Mouse (Mus musculus) C2C12 (cell line): ENCODE results near the gene Akap8l. TPM values are rescaled to one million over a fixed set of nuclear protein-coding genes. Genes with fewer than 3 reads are reported as not detected.

Experiments used
- H3K27me3 ChIP-seq: one replicate; pipeline ENCODE4 v1.6.1; 2011; ENCODE audit not compliant: control insufficient read depth, insufficient read depth, insufficient read length
- H3K36me3 ChIP-seq: one replicate; pipeline ENCODE4 v1.6.1; 2011; ENCODE audit not compliant: control insufficient read depth, insufficient read depth
- H3K4me3 ChIP-seq: one replicate; pipeline ENCODE4 v1.5.1; 2011; ENCODE audit warnings: mild to moderate bottlenecking, control low read depth; ENCODE audit not compliant: poor library complexity, insufficient read depth, severe bottlenecking
- H3K79me2 ChIP-seq: one replicate; pipeline ENCODE4 v1.6.1; 2011; ENCODE audit not compliant: control insufficient read depth, insufficient read depth
- H3K79me3 ChIP-seq: one replicate; pipeline ENCODE4 v1.6.1; 2011; ENCODE audit warnings: low read depth, control low read depth
- H3ac ChIP-seq: one replicate; pipeline ENCODE3; 2011; ENCODE audit warnings: low read depth; ENCODE audit not compliant: control insufficient read depth, insufficient read length
- CEBPB ChIP-seq: IDR thresholded peaks from one replicate; pipeline ENCODE4 v1.6.1; 2011; ENCODE audit warnings: low read depth, mild to moderate bottlenecking, control low read depth, moderate library complexity
- CTCF ChIP-seq: IDR thresholded peaks from one replicate; pipeline ENCODE4 v1.5.1; 2011; ENCODE audit not compliant: control insufficient read depth, insufficient read depth, insufficient read length
- FOSL1 ChIP-seq: IDR thresholded peaks from one replicate; pipeline ENCODE4 v1.8.0; 2011; ENCODE audit warnings: mild to moderate bottlenecking, low read length; ENCODE audit not compliant: poor library complexity, insufficient read depth, severe bottlenecking
- MAX ChIP-seq: IDR thresholded peaks from one replicate; pipeline ENCODE4 v1.6.1; 2011; ENCODE audit warnings: mild to moderate bottlenecking, control low read depth
- MYOD1 ChIP-seq: IDR thresholded peaks from one replicate; pipeline ENCODE4 v1.6.1; 2011; ENCODE audit warnings: low read depth; ENCODE audit not compliant: control insufficient read depth, insufficient read length
- MYOG ChIP-seq: IDR thresholded peaks from one replicate; pipeline ENCODE4 v1.6.1; 2011; ENCODE audit not compliant: control insufficient read depth, insufficient read length; ENCODE audit errors: extremely low read depth
- USF1 ChIP-seq: IDR thresholded peaks from one replicate; pipeline ENCODE4 v1.6.1; 2011; ENCODE audit warnings: low read depth, mild to moderate bottlenecking, control low read depth, moderate library complexity
- polyA plus RNA-seq: library from polyadenylated mRNA; unstranded; fragments of >200 nt; fragmentation: generic; extraction: Trizol; gene quantifications from one replicate; pipeline ENCODE4 v1.2.1, GENCODE M21; 2012; ENCODE audit warnings: missing spikeins

Akap8l gene
- polyA plus RNA-seq, 1 experiment: 10.9 TPM

DNA sequence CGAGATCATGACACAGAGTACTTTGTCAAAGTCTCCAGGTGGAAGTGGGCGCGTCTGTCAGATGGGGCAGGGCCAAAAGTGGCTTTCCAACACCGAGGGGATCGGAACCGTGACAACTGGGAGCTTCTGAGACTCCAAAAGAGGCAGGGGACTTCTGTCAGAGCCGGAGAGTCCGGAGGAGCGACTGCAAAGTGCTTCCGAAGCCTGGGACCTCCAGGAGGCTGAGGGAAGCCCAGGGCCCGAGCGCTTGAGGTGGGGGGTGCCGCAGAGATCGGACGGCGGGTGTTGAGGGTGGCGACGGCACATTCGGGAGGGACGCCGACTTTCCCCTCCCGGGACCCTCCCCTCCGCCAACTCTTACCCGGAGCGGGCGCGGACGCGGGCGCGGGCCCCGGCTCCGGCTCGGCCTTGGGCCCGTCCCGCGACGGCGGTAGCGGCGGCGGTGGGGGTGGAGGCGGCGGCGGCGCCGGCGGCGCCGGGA, 13.5 kb upstream of the Akap8l start:
- TF ChIP-seq MYOG: no peak
- TF ChIP-seq MYOD1: no peak
- TF ChIP-seq CEBPB: no peak
- TF ChIP-seq MAX: no peak
- no peak for TF ChIP-seq CTCF
- no peak for TF ChIP-seq FOSL1
- TF ChIP-seq USF1: no peak
- Histone ChIP-seq H3K79me3 (peaks cover 27% of the 10 kb centered on the region), H3K4me3 (peak overlapping the region; percentile 86), H3K79me2 (peaks cover 32% of the 10 kb centered on the region), H3K27me3 (no peaks in the 10 kb centered on the region), H3K36me3 (peaks cover 29% of the 10 kb centered on the region), H3ac (peak overlapping the region; percentile 98)

DNA sequence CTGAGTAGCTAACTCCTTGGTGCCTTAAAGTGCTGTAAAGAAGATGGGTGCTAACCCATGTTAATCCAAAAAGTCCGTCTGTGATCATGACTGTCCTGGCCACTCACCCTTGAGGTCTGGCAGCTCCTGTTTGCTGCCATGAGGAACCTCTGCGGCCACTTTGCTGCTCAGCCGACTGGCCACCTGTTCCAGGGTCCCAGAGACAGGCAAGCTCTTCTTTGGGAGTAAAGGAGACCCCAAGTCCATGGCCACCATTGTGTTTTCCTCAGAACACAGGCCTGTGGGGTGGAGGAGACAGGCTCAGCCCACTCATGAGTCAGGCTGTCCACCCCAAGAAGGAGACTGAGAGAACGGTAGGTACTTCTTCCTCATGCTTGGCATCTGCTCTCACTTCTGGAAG, 12.3 kb upstream of the Akap8l start:
- Histone ChIP-seq H3ac (no peak overlapping the region), H3K79me2 (peaks cover 32% of the 10 kb centered on the region), H3K4me3 (no peak overlapping the region), H3K27me3 (no peaks in the 10 kb centered on the region), H3K36me3 (peaks cover 41% of the 10 kb centered on the region), H3K79me3 (peaks cover 27% of the 10 kb centered on the region)
- TF ChIP-seq CEBPB (no peak), MYOD1 (no peak), USF1 (no peak)

- Histone ChIP-seq H3K36me3 (peaks cover 68% of the 10 kb centered on the region), H3K79me2 (peaks cover 32% of the 10 kb centered on the region), H3K79me3 (peaks cover 27% of the 10 kb centered on the region), H3ac (no peak overlapping the region), H3K27me3 (no peaks in the 10 kb centered on the region), H3K4me3 (no peak overlapping the region)
- no peak for TF ChIP-seq MYOD1
Observed at GRCm38 (mm10) chr17:32359928-32360327, 9.5 kb upstream of the Akap8l start.

GRCm38 (mm10) chr17:32358943-32359340, 8.5 kb upstream of the Akap8l start:
- peaks cover 26% of the 10 kb centered on the region for H3K79me3 ChIP-seq

GRCm38 (mm10) chr17:32358192-32358942, 8.0 kb upstream of the Akap8l start:
- Histone ChIP-seq H3K79me2 (peaks cover 23% of the 10 kb centered on the region), H3K4me3 (no peak overlapping the region), H3K36me3 (peaks cover 82% of the 10 kb centered on the region), H3K27me3 (no peaks in the 10 kb centered on the region), H3ac (no peak overlapping the region), H3K79me3 (peaks cover 21% of the 10 kb centered on the region)
- TF ChIP-seq CEBPB (no peak), MYOG (no peak), FOSL1 (no peak), USF1 (no peak), CTCF (no peak), MYOD1 (no peak), MAX (no peak)

More at GRCm38 (mm10) chr17:32358943-32359340, 8.5 kb upstream of the Akap8l start:
- H3K36me3 ChIP-seq: peaks cover 78% of the 10 kb centered on the region
- H3K79me2 ChIP-seq: peaks cover 29% of the 10 kb centered on the region
- TF ChIP-seq MYOG (no peak), FOSL1 (no peak), CEBPB (no peak), MAX (no peak), CTCF (no peak), USF1 (no peak)
- no peak overlapping the region for H3ac ChIP-seq
- H3K27me3 ChIP-seq: no peaks in the 10 kb centered on the region
- no peak overlapping the region for H3K4me3 ChIP-seq

GRCm38 (mm10) chr17:32356766-32357760, 6.7 kb upstream of the Akap8l start:
- H3K79me3 ChIP-seq: peaks cover 8% of the 10 kb centered on the region
- H3ac ChIP-seq: no peak overlapping the region
- TF ChIP-seq CTCF (no peak), USF1 (no peak), FOSL1 (no peak), MYOD1 (no peak), CEBPB (no peak), MYOG (no peak), MAX (no peak)
- no peaks in the 10 kb centered on the region for H3K27me3 ChIP-seq
- peaks cover 10% of the 10 kb centered on the region for H3K79me2 ChIP-seq
- no peak overlapping the region for H3K4me3 ChIP-seq
- H3K36me3 ChIP-seq: peaks cover 77% of the 10 kb centered on the region
